In genomic region chr11:21399186-21399681, GRCm38 (mm10) we compare ENCODE assay signal across 9 mouse cellular contexts. TPM values are rescaled to one million over a fixed set of nuclear protein-coding genes. Genes with fewer than 3 reads are reported as not detected.
DNase-seq lines count a peak whose midpoint lies in the region; ATAC-seq and TF ChIP-seq lines count a peak whose summit lies in the region.
"Had no signal": no experiment of that assay in that cellular context is flagged by ENCODE, and none has a peak within 500 bp of the region (broad histone marks: within the 10 kb centered on the region; RNA-seq: fewer than 3 reads in every experiment).

No protein-coding gene starts in this region.

- peak overlapping the region; percentile 90 to 91 for H3K27ac ChIP-seq in heart, embryonic 14.5 days (replicated peaks in 1 of 2; ENCODE audit: control insufficient read depth in 1 of 2, insufficient read depth in 1 of 2, low read depth in 2 of 2, low read length in 2 of 2)
- H3K27ac ChIP-seq in lung, embryonic 16.5 days (ENCODE audit: low read length), result peak overlapping the region; percentile 86
- H3K27ac ChIP-seq in thymus, adult 2 months (ENCODE audit: control insufficient read depth, insufficient read depth, low read length), result no peak overlapping the region

- H3K9ac ChIP-seq in heart, embryonic 14.5 days (ENCODE audit: low read length), result peak overlapping the region; percentile 10
- H3K9ac ChIP-seq in lung, embryonic 16.5 days (ENCODE audit: low read length), result no peak overlapping the region

- H3K4me2 ChIP-seq in heart, embryonic 14.5 days (ENCODE audit: low read length), result peak overlapping the region; percentile 3; the same call in 1 of the 2 replicates
- H3K4me2 ChIP-seq in lung, embryonic 16.5 days (ENCODE audit: low read depth, low read length), result 0 out of 2 replicates have a peak overlapping the region, but pooled peaks have one; percentile 16

- no peak for TF ChIP-seq POLR2A in thymus, adult 2 months (IDR thresholded peaks at IDR 0.05; ENCODE audit: control insufficient read depth, extremely low read depth, insufficient read depth, low read length, poor library complexity)

- 0 out of 2 replicates have a peak, but pooled peaks cover 8% of the 10 kb centered on the region for H3K9me3 ChIP-seq in heart, embryonic 14.5 days (ENCODE audit: control insufficient read depth, low read length)
- H3K9me3 ChIP-seq in lung, embryonic 16.5 days (ENCODE audit: control insufficient read depth, low read length), result no peaks in the 10 kb centered on the region

- TF ChIP-seq CTCF in thymus, adult 2 months (IDR thresholded peaks at IDR 0.05; ENCODE audit: borderline replicate concordance, control insufficient read depth, extremely low read depth, insufficient read depth, low read length, poor library complexity), result no peak

- no peak overlapping the region for H3K4me3 ChIP-seq in heart, embryonic 14.5 days (ENCODE audit: control insufficient read depth in 1 of 2, insufficient read depth in 1 of 2, low read depth in 1 of 2, low read length in 2 of 2)
- no peak overlapping the region for H3K4me3 ChIP-seq in lung, embryonic 16.5 days (ENCODE audit: low read length)
- no peak overlapping the region for H3K4me3 ChIP-seq in thymus, adult 2 months (ENCODE audit: control insufficient read depth, insufficient read depth, low read length)
- H3K4me3 ChIP-seq: megakaryocyte, embryonic 14.5 days had no signal

- ATAC-seq in heart, embryonic 14.5 days (ENCODE audit: insufficient number of reproducible peaks, insufficient read depth, low FRiP score, low read depth), result peak; percentile 72; the same call in 1 of the 2 replicates
- ATAC-seq in lung, embryonic 16.5 days (ENCODE audit: low read depth), result peak; percentile 78

- DNase-seq in NIH3T3 (ENCODE audit: low read depth), result peak; percentile 27
- DNase-seq in embryo, embryonic 10 days (ENCODE audit: low spot score), result peak; percentile 60
- no peak for DNase-seq in thymus, adult 2 months
- DNase-seq in yolk sac, embryonic 10.5 days (ENCODE audit: low spot score), result no peak
- DNase-seq in frontal cortex, adult 2 months (ENCODE audit: extremely low spot score in 1 of 2, low spot score in 1 of 2), result no peak
- DNase-seq: cerebellum, adult 18-20 months had no signal

- H3K36me3 ChIP-seq in heart, embryonic 14.5 days (ENCODE audit: control insufficient read depth, insufficient read depth, low read length), result no peaks in the 10 kb centered on the region
- H3K36me3 ChIP-seq in lung, embryonic 16.5 days (ENCODE audit: control insufficient read depth, insufficient read depth, low read length), result no peaks in the 10 kb centered on the region
- no peaks in the 10 kb centered on the region for H3K36me3 ChIP-seq in thymus, adult 2 months (ENCODE audit: control insufficient read depth, insufficient read depth, low read length)

- WGBS in heart, embryonic 14.5 days, result 3% methylated on average over 5 of the region's 5 CpGs
- 15% methylated on average over 5 of the region's 5 CpGs for WGBS in lung, embryonic 16.5 days
- 90% methylated on average over 5 of the region's 5 CpGs for WGBS in thymus, adult 2 months

- no peaks in the 10 kb centered on the region for H3K27me3 ChIP-seq in heart, embryonic 14.5 days (ENCODE audit: control insufficient read depth, insufficient read depth, low read length)
- no peaks in the 10 kb centered on the region for H3K27me3 ChIP-seq in lung, embryonic 16.5 days (ENCODE audit: control insufficient read depth, insufficient read depth, low read depth, low read length)
- no peaks in the 10 kb centered on the region for H3K27me3 ChIP-seq in thymus, adult 2 months (ENCODE audit: control insufficient read depth, insufficient read depth, low read length)
- H3K27me3 ChIP-seq: megakaryocyte, embryonic 14.5 days had no signal

- H3K4me1 ChIP-seq in heart, embryonic 14.5 days (ENCODE audit: control insufficient read depth in 2 of 2, insufficient read depth in 2 of 2, low read length in 2 of 2), result peaks cover 8 to 28% of the 10 kb centered on the region in 2 experiments; a peak in 3 of 4 replicates
- peaks cover 21% of the 10 kb centered on the region for H3K4me1 ChIP-seq in lung, embryonic 16.5 days (replicated peaks; ENCODE audit: control insufficient read depth, insufficient read depth, low read length)
- H3K4me1 ChIP-seq in thymus, adult 2 months (replicated peaks; ENCODE audit: control insufficient read depth, insufficient read depth, low read length), result no peaks in the 10 kb centered on the region

RNA-seq across cellular contexts. Expression of gene Ugp2, which starts 28.2 kb away (rescaled TPM):
- 183 and 194 TPM in 2 replicates for polyA plus RNA-seq in heart, embryonic 14.5 days (2014; fragmentation: Nextera tagmentation; extraction: Ambion mirVana)
- 92.3 and 97.0 TPM in 2 replicates for polyA plus RNA-seq in lung, embryonic 16.5 days (2015; fragmentation: Nextera tagmentation; extraction: Ambion mirVana)
- polyA plus RNA-seq in thymus, adult 2 months (2012; rRNA removed), result 3.7 TPM in 2 replicates
- 53.8 and 57.0 TPM in 2 replicates for polyA plus RNA-seq in frontal cortex, adult 2 months (2012; rRNA removed)

Comparison
In these comparisons a context has a peak if more than half of its experiments do, and no peak if none do; other contexts are left out.
1. DNase-seq: peak in NIH3T3 (single experiment) and embryo, embryonic 10 days (single experiment); none in thymus, adult 2 months (single experiment), yolk sac, embryonic 10.5 days (single experiment) and frontal cortex, adult 2 months (0 of 2).
2. RNA of gene Ugp2, which starts 28.2 kb away (polyA plus RNA-seq): 183 to 194 TPM in heart, embryonic 14.5 days, 92.3 to 97.0 TPM in lung, embryonic 16.5 days and 53.8 to 57.0 TPM in frontal cortex, adult 2 months; 3.7 TPM in thymus, adult 2 months; every median in the first group is over 10 times any median in the second.